Mouse (Mus musculus) cerebellum, postnatal 4 days (tissue): ENCODE data around the gene Tst.

Source experiments
- DNase-seq, 2 experiments: peaks; one replicate each; pipeline ENCODE4 v3.0.0; 2022; ENCODE audit warnings: low spot score in 2 of 2, mixed read lengths in 1 of 2

Gene Tst

DNA sequence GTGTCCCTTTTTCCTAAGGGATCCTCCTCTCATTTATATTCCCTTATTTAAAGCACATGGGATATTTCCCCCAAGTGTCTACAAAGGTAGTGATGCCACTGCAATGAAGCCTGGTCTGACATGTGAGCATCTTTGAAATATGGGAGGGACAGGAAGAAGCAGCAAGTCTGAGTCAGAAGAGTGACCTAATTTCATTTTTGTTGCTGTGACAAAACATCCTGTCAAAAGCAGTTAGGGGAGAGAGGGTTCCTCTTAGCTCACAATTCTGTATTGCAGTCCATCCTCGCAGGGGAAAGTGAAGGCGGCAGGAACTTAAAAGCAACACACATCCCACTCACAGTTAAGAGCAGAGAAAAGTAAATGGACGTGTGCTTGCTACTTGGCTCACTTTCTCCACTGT is 14.9 kb downstream of the Tst start:
- no peak for DNase-seq

DNA sequence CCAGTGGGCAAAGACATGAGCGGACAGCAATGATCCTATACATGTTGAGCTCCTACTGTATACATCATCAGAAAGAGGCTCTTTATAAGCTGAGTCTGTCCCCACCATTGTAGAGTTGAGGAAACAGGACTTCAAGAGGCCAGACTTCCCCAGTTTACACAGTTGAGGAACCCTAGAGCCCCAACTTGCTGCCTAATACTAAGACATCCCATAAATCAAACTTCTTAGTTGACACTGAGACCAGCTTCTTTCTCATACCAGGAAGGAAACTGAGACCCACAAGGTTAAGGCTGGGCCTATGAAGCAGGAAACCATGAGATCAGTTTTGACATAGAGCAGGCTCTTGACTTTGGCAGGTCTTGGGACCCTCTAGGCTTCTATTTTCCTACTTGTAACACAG is 20.1 kb downstream of the Tst start:
- DNase-seq = no peak

DNA sequence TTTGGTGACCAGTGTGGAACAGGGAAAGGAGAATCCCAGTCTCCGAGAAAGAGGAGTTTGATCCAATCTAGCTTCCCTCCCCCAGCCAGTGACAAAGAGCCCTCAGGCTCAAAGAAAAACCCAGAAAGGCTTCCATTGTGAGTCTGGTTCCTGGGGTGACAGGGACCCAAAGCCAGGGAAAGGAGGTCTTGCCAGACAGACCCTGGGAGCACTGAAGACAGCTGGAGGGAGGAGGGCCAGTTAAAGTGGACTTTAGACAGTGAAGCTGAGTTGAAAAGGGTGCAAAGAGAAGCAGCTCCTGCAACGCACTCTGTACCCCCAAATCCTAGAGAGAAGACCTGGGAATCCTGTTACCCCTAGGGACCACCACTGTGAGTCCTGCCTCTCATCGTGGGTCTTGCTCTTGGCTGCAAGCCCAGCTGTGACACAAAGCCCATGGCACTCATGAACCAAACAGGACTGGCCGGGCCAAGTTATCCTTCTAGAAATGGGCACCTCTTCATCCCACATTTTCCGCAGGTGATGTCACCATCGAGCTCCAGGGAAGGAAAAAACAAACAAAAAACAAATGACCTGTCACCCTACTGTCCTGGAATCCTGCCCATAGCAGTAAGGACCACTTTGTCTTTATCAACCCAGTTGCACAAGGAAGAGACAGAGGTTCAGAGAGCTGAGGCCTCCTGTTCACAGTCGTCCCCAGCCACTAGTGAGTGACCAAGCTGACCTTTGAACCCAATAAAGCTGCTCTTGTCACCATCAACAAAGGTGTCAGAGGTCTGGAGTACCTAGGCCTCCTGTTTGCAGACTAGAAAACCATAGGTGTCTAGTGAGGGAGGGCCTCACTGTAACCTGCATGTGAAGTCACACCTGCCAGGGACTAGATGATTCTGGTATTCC is 21.2 kb downstream of the Tst start:
- DNase-seq = peak in 1 of 2 experiments; percentile 43

DNA sequence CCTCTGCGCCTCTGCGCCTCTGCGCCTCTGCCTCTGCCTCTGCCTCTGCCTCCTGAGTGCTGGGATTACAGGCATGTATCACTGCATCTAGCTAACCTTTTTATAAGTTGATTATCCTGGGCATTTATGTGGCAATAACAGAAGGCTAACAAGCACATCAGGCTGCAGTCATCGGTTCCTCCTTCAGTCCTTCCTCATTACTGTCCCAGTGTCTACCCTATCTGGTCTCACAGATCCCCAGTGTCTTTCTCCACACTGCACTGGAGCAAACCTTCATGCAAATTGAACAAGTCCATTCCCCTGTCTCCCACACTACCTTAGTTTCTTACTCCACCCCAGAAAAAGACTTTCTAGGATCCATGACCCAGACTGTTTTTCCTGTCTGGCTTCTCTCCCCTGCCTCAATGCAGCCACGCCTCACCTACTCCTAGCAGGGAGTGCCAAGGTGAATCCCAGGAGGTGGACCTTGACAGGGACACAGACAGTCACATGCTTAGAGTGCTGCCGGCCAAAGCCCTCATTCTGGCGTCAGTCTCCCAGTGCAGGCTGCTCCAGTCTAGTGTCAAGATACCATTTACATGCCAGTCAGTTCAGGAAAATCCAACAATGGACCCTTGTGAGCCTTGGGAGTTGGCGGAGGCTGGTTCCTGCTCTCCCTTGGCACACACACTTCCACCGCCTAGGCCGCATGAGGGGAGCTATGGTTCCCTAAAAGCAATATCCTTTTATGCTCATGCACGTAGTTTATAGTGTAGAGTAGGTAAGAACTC is 22.1 kb downstream of the Tst start:
- DNase-seq = peak in 1 of 2 experiments; percentile 30

DNA sequence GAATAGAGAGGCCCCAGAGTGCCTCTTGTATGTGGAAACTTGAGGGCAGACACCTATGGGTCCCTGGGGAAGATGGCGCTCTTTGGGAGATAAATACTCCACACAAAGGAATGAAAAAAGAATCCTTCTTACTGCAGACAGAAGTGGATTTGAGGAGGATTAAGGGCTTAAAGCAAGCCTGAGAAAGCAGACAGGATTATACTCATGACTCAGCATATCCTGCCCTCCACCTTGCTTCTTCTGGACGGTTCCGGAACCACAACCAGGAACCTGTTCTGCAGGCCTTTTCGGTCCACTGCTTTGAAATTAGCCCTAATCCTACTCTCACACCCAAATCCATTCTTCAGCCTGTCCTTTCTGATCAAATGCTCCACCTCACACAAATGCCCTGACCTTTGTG is 23.6 kb downstream of the Tst start:
- no peak for DNase-seq

DNA sequence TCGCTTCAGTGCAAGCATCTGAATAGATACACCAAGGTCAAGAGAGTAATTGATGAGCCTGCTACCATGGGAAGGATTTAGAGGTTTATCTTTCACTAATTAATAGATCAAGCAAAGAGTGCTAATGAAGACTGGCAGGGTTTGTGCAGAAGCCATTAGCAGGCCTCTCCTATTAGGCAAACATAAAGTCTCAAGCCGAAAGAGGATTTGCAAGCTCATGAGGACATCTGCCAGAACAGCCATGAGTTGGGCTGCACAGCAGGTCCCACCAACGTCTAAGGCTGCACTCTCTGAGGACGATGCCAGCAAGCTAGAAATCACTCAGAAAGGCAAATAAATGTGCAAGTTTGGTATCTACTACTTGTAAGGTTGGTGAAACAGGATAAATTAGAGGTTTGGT is 25.0 kb downstream of the Tst start:
- DNase-seq = no peak

DNA sequence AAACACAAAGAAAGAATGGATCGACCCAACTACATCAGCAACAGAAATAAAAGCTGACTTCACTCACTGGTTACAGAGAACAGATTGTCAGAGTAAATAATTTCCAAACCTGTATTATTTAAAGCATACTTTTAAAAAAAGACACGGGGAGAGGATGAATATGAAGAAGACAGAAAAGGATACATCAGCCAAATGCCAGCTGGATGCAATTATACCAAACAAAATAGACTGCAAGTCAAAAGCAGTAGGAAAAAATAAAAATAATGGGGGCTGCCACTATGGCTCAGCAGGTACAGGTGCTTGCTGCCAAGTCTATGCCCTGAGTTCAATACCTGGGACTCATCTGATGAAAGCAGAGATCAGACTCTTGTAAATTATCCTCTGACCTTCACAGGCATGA is 25.5 kb downstream of the Tst start:
- DNase-seq = no peak

DNA sequence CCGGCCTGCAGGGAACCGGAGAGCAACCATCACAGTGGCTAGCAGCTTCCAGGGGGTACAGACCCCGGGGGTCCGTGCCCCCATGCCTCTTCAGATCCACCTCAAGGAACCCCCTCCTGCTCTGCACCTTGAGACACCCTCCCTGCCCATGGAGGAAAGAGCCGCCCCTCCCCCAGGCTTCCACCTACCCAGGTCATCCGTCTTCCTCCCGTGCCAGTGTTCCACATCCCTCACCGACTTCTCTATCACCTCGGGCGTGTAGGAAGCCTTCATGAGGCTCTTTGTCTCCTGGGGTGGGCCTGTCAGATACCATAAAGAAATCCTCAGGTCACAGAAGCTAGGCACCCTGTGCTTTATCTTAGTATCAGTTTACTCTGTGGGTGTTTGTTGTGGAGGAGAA is 27.2 kb downstream of the Tst start:
- DNase-seq = no peak

DNA sequence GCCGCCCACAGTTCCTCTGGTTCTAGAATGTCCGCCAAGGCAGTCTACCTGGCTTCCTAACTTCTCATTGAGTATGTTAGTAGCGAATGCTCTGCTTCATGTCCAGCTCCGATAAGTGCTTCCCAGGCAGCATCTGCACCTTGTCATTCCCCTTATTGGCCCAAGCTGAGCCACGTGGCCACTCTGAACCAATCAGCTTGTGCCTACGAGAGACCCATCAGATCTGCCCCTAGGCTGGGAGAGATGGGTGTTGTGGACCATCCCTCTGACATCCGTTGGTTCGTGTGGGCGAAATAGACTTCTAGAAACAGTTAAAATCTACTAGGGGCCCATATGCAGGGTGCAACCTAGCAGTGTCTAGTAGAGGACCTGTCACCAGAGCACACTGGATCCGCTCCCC is 27.8 kb downstream of the Tst start:
- no peak for DNase-seq

DNA sequence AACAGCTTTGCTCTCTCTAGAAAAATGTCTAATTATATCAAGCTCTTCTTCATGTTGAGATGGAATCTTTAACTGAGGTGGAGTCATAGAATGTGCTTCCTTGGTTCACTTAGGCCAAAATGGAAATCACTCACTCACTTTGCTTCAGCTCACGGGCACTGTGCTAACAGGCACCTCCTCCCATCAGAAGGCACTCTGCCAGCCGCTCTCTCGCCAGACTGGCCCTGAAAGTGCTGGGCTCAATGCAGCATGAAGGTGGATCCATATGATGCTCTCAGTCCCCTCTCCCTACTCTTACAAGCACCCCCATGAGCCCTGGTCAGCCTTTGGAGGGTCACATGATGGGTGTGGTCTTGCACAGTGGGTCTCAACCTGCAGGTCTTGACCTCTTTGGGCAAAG is 31.5 kb downstream of the Tst start:
- DNase-seq = peak in 1 of 2 experiments; percentile 78

DNA sequence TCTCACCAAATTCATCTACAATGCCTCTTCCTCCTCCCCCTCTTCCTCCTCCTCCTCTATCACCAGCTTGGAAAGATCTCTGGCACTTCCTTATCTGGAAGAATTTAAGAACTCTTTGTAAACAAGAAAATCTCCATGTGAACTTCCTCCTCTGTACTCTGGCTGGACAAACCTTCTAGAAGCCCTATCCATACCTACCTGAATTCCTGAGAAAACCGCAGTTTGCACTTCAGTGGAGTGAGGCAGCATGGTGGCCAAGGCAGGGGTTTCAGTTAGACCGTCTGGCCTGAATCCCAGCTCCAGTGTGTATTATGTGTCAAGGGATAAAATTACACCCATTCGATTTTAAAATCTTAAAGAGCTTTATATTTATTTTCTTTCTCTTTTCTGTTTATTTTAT is 32.9 kb downstream of the Tst start:
- DNase-seq = no peak

DNA sequence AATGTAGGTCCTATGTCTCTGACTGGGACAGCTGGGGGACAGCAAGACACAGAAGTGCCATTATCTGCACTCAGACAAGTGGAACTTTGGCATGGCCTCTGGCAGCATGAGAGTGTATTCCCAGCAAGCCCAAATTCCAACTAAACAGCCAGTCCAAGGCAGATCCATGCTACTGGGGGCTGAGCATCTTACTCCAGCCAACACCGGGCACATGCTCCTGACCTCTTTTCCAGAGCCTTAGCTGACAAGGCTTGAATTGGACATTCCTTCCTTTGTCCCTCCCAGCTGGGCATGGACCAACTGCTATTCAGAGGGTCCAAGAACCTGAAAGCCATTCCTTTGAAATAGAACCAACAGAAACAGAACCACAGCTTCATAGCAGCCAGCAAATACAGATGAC is 36.1 kb downstream of the Tst start:
- DNase-seq = no peak

DNA sequence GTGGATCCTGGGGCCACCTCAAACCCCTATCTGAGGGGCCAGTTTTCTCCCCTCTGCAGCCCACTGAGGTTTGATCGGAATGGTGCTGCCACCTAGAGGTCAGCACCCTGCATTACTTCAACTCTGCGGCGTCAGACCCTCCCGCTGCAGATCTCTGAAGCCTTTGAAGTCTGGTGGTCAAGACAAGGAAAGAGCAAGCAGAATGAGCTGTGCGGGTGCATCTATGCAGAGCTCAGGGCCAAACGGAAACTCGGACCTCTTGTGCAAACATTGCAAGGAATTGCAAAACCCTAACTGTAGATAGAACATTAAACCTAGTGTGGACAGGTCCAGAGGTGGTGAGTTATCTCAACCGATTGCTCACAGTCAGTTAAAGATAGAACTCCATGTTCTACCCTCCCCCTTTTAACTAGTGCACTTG is 36.8 kb downstream of the Tst start:
- peak in 1 of 2 experiments; percentile 54 for DNase-seq

DNA sequence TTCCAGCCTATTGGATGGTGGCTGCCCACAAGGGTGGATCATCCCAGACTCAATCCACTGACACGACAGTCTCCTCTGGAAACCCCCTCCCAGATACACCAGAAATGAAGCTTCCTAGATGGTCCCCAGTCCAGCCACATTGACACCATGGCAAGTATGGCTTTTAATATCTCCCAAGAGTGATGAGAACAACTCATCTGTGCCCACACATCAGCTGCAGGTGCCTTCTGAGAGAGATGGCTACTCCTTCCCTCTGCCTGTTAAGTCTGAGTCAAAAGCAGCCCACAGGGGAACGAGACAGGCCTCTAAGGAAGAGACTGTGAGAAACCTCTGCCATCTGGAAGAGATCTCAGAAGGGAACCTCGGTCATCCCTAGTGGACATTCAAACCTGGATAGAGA is 37.9 kb downstream of the Tst start:
- no peak for DNase-seq

DNA sequence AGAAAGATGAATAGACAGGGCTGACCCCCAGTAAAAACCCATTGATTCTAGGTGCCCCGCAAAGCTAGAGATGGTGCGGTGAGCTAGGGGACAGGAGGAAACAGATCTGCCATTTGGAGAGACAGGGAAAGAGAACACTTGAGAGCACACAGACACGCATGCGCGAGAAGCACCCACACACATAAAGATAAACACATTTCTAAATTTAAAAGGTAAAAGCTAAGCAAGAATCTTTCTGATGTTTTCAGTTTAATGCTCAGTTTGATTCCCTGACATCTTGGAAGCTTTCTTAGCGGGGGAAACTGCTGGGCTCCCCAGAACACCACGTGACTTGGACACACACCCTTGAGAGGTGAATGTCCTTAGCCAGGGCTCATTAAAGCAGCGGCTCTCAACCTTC is 38.8 kb downstream of the Tst start:
- no peak for DNase-seq

DNA sequence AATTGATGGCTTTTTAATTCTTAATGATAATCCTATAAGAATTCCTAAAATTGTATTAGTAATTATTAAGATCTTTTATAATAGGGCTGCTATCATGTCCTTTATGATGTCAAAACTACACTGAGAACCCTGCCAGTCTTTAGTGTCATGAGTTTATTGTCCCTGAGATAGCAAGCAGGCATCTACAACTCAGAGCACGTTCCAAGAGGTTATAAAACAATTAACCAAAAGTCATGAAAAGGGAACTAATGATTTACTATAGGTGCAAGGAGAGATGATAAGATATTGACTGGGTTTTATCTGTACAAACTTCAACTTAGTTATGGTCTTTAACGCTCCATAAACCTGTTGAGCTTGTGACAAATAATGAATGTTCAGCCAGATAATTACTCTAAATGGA is 39.8 kb downstream of the Tst start:
- DNase-seq = no peak

DNA sequence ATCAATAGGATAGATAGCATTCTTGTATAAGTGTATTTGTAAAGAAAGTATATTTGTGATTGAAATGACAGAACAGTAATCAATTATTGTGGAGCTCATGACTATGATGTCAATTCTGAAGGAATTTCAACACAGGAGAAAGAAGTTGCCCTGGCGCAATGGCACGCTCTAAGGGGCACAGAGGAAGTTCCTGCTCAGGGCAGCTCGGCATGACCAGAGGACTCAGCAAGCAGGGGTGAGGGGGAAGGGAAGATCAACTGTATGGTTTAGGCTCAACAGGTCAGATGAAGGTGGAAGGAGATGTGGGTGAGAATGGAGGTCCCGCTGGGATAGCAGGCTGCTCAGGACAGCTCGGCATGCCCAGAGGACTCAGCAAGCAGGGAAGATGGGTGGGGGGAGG is 50.2 kb downstream of the Tst start:
- no peak for DNase-seq

DNA sequence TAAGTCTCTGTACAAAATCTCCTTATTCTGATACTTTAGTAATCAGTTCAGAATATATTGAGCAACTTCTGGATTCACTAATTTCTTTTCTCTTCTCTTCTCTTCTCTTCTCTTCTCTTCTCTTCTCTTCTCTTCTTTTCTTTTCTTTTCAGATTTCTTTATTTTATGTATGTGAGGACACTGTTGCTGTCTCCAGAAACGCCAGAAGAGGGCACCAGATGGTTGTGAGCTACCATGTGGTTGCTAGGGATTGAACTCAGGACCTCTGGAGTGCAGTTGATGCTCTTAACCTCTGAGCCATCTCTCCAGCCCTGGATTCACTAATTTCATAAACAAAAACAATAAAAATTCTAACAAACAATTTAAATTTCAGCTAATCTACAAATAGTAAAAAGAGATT is 50.7 kb downstream of the Tst start:
- DNase-seq = peak in 1 of 2 experiments; percentile 60

DNA sequence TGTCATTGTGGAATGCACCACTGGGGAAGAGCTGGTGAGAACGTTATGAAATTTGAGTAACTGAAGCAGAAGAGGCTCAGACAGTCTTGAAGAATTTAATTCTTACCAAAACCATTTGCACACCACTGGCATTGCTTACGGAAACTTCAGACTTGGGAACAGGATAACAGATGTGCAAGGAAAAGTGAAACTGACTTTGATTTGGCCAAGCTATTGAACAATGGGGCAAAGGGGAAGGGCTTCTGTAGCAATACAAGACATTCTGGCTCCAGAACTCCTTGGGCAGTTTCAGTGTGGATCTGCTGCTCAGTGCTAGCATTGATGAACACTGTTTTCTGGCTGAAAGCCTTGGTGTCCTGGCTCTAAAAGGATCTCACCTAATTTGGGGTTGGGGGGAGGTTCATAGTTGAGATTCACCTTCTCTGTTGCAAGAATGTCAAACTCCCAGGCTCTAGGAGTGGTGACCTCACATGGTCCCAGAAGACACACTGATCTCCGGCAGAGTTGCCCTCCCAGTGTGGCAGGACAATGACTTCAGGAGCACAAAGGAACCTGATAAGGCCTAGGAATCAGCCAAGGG is 54.0 kb downstream of the Tst start:
- DNase-seq = no peak
